Mouse (Mus musculus) spleen, embryonic (tissue): ENCODE data around the gene Radil.

Experiments
- CTCF ChIA-PET: fragments of 350-600 bp; sonication (Branson Sonifier 250); formaldehyde crosslinking; loops from one replicate; lab custom pipeline; 2022; lab: Charles Lee

Gene Radil

DNA sequence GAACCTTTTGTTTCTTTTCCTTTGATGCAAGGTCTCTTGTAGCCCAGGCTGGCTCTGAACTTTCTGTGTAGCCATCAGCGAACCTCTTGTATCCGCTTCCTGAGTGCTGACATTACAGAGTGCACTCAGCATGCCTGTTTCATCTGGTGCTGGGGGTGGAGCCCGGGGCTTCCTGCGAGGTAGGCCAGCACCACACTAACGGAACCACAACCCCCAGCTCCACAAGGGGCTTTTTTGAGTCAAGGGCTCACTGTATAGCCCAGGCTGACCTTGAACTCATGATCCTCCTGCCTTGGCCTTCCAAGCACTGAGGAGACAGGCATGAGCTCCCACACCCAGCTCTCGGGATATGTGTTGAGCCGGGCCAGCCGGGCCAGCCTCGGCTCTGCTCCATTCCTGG, 100.1 kb downstream of the Radil start:
- CTCF ChIA-PET = interaction anchor here (1.0 kb wide), 1 partner anchor 10 kb away, joined by 4 read pairs; no protein-coding TSS in a partner anchor

DNA sequence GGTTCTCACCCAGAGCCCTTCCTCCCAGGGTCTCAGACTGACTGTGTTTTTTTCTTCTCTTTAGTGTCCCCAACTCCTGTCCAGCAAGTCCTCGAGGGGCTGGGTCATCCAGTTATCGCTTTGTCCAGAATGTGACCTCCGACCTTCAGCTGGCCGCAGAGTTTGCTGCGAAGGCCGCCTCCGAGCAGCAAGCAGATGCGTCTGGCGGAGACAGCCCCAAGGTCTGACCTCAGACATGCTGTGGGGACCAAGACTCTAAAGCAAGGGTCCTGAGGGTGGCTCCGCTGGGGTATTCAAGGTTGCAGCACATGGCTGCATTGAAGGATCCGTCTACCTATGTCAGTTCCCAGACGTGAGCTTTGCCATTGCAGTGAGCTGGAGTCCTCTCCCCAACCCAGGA, 102.3 kb downstream of the Radil start:
- CTCF ChIA-PET = interaction anchor here (0.7 kb wide), 1 partner anchor 1492 kb away, joined by 6 read pairs; no protein-coding TSS in a partner anchor

DNA sequence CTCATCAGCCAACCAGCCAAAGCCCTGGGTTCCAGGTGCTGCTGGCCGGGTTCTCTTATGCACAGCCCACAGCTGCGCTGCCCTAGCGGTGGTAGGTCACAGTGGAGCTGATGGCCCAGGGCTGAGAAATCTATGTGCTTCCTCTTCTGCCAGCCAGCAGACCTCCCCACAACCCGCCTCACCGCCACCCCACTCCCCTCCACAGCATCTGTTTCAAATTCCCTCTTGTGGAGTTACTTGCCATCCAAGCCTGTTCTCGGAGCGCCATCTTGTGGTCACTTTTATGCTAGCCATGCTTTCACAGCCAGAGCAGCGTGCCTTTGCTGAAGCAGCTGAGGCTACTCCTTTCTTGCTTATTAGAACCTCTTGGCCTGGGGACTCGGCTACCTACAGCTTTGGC, 102.8 kb downstream of the Radil start:
- CTCF ChIA-PET = no interaction called here

DNA sequence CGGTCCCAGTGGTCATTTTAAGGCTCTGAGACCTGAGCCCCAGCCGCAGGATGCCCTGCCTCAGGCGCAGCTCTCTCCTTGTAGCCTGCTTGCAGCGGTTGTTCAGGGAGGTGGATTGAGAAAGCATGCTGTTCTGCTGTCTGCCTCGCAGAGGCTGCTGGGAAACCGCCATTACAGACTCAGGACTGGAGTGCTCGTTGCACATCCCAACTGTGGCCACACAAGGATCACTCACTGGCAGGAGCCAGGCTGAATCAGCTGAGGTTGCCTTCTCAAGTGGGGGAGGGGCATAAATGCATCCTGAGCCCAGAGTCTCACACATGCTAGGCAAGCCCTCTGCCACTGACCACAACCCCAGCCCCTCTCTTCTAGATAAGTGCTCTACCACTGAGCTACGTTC, 105.2 kb downstream of the Radil start:
- CTCF ChIA-PET = interaction anchor here (0.7 kb wide), 1 partner anchor 117 kb away, joined by 3 read pairs; no protein-coding TSS in a partner anchor

DNA sequence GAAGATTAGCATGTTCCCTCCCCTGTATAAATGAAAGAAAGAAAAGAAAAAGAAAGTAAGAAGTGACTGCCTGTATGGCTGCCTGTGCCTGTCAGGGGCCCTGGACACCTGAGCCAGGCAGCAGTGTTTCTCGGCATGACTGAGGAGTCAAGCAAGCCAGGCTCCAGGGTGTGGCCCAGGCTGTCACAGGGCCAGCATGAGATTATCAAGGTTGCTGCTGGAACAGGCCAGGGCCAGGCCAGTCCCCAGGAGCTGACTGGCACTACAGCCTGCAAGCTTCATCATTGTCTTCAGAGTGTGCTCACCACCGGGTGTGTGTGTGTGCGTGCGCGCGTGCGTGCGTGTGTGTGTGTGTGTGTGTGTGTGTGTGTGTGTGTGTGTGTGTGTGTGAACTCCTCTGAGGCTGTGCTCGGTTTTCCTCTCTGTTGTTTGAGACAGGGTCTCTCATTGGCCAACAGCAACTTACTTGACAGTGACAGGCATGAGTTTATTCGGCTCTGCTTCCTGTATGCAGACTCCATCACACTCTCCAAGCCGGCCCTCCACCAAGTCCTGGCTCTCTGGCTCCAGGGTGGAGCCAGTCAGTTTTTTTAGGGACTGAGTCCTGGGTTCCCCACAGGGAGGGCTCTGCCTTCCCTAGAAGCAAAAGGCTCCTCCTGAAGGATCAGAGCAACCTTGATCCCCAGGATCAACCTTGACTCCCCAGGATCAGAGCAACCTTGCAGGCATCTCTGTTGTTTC, 105.9 kb downstream of the Radil start:
- CTCF ChIA-PET = no interaction called here

DNA sequence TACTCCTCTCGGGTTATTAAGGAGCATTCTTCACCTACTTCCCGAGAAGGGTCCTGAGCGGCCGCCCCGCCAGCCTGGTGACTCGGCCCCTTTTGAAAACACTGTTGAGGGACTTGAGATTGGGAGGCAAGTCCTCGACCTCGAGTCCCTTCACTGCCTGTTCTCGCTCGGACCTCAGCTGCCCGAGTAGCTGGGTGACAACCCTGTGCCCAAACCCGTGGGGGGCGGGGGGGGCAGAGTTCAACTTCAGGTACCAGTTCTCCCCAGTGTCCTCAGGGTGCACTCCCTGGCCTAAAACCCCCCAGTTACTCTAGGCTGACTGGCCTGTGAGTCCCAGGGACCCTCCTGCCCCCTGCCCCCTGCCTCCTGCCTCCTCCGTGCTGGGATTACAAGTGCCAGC, 106.9 kb downstream of the Radil start:
- CTCF ChIA-PET = interaction anchor here (0.6 kb wide), 1 partner anchor 33 kb away, joined by 3 read pairs; no protein-coding TSS in a partner anchor

- CTCF ChIA-PET = interaction anchor here (0.6 kb wide), 1 partner anchor 32 kb away, joined by 3 read pairs; no protein-coding TSS in a partner anchor
Observed at GRCm38 (mm10) chr5:142443514-142443913, 107.4 kb downstream of the Radil start.

- CTCF ChIA-PET = no interaction called here
Observed at GRCm38 (mm10) chr5:142442045-142442440, 108.9 kb downstream of the Radil start.

DNA sequence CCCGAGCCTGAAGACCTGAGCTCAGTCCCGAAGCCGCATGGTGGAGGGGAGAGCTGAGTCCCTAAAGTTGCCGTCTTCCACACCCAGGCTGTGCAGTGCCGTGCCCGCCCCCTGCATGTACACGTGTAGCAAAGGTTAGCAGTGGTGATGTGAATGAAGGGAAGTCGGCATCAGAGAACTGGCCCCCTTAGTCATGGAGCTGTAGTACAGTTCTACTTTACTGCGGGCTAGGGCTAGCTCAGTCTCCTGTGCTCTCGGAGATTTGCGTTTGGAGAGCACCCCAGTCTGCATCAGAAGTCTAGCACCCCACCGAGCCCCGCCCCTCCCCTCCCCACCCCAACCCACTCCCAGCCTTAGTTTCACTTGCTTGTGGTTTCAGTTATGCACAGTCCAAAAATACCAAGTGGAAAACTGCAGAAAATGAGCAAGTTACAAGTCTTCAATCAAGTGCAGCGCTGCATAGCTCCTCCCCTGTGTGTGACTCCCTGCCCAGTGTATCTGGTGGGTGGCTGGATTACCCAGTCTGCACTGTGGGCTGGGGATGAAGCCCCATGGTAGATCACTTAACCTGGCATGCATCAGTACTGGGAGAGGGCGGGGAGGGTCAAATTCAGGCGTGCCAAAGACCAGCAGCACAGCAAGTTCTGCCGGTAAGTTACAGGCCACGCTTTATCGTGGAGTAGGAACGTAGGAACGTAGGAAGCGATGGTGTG, 109.4 kb downstream of the Radil start:
- CTCF ChIA-PET = interaction anchor here (0.6 to 0.7 kb wide), 2 partner anchors 13 to 34 kb away, joined by 3 to 5 read pairs; no protein-coding TSS in a partner anchor

DNA sequence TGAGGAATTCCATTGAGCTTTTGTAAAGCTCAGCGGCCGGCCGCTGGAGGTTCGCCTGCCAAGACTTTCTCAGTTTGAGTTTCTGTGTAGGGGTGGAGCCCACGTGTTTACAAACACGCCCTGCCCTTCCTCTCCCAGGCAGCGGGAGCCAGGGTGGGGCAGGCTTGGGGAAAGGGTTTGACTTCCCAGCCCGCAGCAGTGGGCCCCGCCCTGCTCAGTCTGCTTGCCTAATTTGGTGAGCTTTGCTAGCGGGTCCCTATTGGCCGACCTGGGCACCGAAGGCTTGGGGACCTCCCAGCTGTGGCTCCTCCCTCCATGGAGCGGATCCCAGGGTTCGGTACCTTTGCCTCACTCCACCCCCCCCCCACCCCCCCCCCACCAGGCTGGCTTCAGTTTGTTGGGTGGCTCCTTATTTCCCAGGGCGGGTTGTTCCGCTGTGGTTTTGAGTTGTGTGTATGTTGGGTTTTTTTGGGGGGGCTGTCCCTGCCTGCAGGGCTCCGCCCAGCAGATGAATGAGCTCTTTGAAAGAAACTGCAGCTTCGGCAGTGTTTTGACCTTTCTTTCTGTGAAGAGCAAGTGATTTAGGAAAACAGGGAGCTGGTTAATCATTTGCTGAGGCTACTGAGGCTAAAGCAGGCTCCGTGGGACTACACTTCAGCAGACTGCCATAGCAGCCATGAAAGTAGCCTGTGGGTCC, 110.3 kb downstream of the Radil start:
- CTCF ChIA-PET = interaction anchor here (0.5 to 0.7 kb wide), 5 partner anchors 13 to 75 kb away, joined by 3 to 10 read pairs (median 5); no protein-coding TSS in a partner anchor

DNA sequence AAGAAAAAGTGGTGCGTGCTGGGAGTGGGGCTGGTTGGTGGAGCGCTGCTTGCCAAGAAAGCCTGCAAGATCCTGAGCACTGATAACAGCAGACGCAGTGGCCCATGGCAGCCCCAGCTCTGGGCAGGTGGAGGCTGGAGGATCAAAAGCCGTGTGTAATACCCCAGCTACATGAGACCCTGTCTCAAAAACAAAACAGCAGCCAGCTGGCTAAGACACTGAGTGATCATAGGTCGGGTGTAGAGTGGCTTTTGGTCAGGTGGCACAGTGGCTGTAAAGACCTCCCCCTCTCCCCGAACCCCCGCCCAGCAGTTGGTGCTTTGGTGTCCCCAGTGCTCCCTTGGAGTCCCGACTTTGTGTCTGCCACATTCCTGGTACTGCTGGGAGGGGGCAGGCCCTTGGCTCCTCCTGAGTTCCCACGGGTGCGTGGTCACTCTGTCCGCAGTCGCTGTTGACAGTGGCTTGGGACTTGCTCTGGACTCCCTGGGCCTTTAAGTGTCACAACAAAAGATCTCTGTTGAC, 110.9 kb downstream of the Radil start:
- CTCF ChIA-PET = interaction anchor here (0.7 kb wide), 1 partner anchor 56 kb away, joined by 3 read pairs; no protein-coding TSS in a partner anchor

DNA sequence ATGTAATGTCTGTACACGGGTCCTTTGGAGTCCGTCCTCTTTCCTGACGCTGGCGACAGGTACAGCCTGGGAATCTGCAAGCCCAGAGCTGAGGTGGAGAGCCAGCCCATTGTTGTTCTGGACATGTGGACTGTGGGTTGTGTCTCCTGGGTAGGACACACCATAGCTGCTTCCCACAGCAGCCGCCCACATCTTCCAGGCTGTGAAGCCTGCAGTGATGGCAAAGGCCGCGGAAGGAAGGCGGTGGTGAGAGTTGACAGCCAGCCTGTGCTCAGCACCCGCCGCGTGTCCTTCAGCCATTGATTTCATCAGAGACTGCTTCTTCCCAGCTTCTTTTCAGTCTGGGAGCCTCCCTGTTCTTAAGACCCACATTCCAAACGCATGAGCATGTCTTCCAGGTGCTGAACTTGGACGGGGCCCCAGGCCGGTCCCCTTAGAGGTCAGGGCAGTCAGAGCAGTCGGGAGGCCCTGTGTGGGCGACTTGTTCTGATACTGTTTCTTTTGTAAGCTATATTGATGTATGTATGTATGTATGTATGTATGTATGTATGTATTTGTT, 112.4 kb downstream of the Radil start:
- CTCF ChIA-PET = interaction anchor here (0.7 kb wide), 1 partner anchor 1470 kb away, joined by 3 read pairs; no protein-coding TSS in a partner anchor

DNA sequence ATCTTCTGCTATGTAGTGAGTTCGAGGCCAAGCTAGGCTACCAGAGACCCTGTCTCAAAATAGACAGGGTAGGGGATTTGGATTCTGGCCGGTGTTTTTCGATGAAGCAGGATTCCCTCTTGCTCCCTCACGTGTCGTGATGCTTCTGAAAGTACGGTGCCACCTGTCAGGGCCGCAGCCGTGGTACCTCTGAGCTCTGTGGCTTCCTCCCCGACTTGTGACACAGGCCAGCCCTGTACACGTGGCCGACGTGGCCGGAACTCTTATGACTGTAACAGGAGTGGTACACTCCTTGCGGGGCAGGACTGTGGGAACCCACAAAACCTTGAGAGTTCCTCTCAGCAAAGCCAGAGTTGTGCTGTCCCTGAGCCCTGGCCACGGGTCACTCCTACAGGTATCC, 115.2 kb downstream of the Radil start:
- CTCF ChIA-PET = no interaction called here
